In the genomic region with DNA sequence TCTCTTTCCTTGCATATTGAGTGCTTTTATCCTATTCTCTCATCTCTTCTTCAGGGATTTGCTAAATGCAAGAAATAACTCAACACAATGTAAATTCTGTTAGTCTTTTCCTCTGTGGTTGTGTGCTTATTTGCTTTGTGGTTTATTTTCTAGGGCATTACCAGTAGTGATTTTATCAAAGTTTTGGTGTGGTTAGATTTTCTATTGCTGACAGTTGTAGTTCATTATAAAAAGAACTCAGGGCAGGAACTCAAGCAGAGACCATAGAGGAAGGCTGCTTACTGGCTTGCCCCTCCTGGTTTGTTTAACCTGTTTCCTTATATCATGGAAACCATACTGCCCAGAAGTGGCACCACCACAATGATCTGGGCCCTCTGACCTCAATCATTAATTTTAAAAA, we compare ENCODE assay signal across 29 mouse cellular contexts. TPM values are rescaled to one million over a fixed set of nuclear protein-coding genes. Genes with fewer than 3 reads are reported as not detected.
"Had no signal": no experiment of that assay in that cellular context is flagged by ENCODE, and none has a peak within 500 bp of the region (broad histone marks: within the 10 kb centered on the region; RNA-seq: fewer than 3 reads in every experiment).

No protein-coding gene starts in this region.

- H3K4me3 ChIP-seq: embryonic facial prominence, embryonic 10.5 days; embryonic facial prominence, embryonic 12.5 days; embryonic facial prominence, embryonic 13.5 days; embryonic facial prominence, embryonic 15.5 days; erythroblast, embryonic 14.5 days; forebrain, embryonic 10.5 days; forebrain, embryonic 12.5 days; forebrain, embryonic 13.5 days; forebrain, embryonic 15.5 days; gastrocnemius, adult 2 months; heart, adult 2 months; heart, embryonic 10.5 days had no signal

- H3K9me3 ChIP-seq: embryonic facial prominence, embryonic 10.5 days; embryonic facial prominence, embryonic 12.5 days; embryonic facial prominence, embryonic 13.5 days; embryonic facial prominence, embryonic 15.5 days; forebrain, embryonic 10.5 days; forebrain, embryonic 12.5 days; forebrain, embryonic 13.5 days; forebrain, embryonic 15.5 days; heart, embryonic 10.5 days had no signal

- H3K27me3 ChIP-seq: embryonic facial prominence, embryonic 12.5 days; embryonic facial prominence, embryonic 13.5 days; embryonic facial prominence, embryonic 15.5 days; forebrain, embryonic 12.5 days; forebrain, embryonic 13.5 days; forebrain, embryonic 15.5 days had no signal

- ATAC-seq: forebrain, embryonic 13.5 days; forebrain, embryonic 14.5 days; forebrain, embryonic 15.5 days; forebrain, embryonic 16.5 days; forebrain, postnatal 0 days had no signal

- H3K27ac ChIP-seq: embryonic facial prominence, embryonic 10.5 days; embryonic facial prominence, embryonic 12.5 days; embryonic facial prominence, embryonic 13.5 days; embryonic facial prominence, embryonic 15.5 days; forebrain, embryonic 10.5 days; forebrain, embryonic 12.5 days; forebrain, embryonic 13.5 days; forebrain, embryonic 15.5 days; gastrocnemius, adult 2 months; heart, adult 2 months; heart, embryonic 10.5 days had no signal

- DNase-seq: cerebellum, adult 9-11 months; cerebellum, postnatal 10 days; cerebellum, postnatal 25 days; cerebellum, postnatal 36 days; embryo, embryonic 11 days; forebrain, postnatal 0 days; gastrocnemius, adult 2 months; gastrocnemius, postnatal 10 days; gastrocnemius, postnatal 14 days; gastrocnemius, postnatal 25 days; gastrocnemius, postnatal 36 days; heart, adult 11 months; heart, adult 18-20 months; heart, adult 2 months had no signal

- H3K36me3 ChIP-seq: embryonic facial prominence, embryonic 10.5 days; embryonic facial prominence, embryonic 12.5 days; embryonic facial prominence, embryonic 13.5 days; embryonic facial prominence, embryonic 15.5 days; forebrain, embryonic 10.5 days; forebrain, embryonic 12.5 days; forebrain, embryonic 15.5 days; heart, embryonic 10.5 days had no signal

- H3K9ac ChIP-seq: embryonic facial prominence, embryonic 12.5 days; embryonic facial prominence, embryonic 13.5 days; embryonic facial prominence, embryonic 15.5 days; forebrain, embryonic 12.5 days; forebrain, embryonic 13.5 days; forebrain, embryonic 15.5 days; forebrain, postnatal 0 days had no signal

RNA-seq across cellular contexts. Expression of a gene that starts 25.9 kb away (rescaled TPM):
- total RNA-seq: common myeloid progenitor, adult 5-6 weeks; gastrocnemius, adult 18-20 months; gastrocnemius, adult 2 months; gastrocnemius, postnatal 14 days; gastrocnemius, postnatal 25 days; gastrocnemius, postnatal 36 days; granulocyte monocyte progenitor cell, adult 5-6 weeks; heart, adult 18-20 months had no signal
- polyA plus RNA-seq: erythroblast, embryonic 14.5 days had no signal
